Mouse (Mus musculus) CH12.LX (cell line): ENCODE data around the gene Gtpbp8. TPM values are rescaled to one million over a fixed set of nuclear protein-coding genes. Genes with fewer than 3 reads are reported as not detected.

Source experiments
- DNase-seq: peaks from one replicate; pipeline ENCODE4 v3.0.0-alpha.2; 2013; ENCODE audit errors: extremely low read depth
- H3K27ac ChIP-seq: 2 replicates; pipeline ENCODE4 v1.5.1; 2012; ENCODE audit warnings: low read depth, mild to moderate bottlenecking, control low read depth, moderate library complexity; ENCODE audit not compliant: insufficient read depth
- H3K27me3 ChIP-seq: replicated peaks from 2 replicates; pipeline ENCODE3; 2012; ENCODE audit warnings: inconsistent platforms
- H3K36me3 ChIP-seq, 2 experiments: replicated peaks in 1 of 2; 2 replicates each; pipeline versions ENCODE3 to v1.6.1; 2012; ENCODE audit warnings: inconsistent platforms in 1 of 2, low read length in 1 of 2, mild to moderate bottlenecking in 1 of 2, mixed read lengths in 1 of 2, moderate library complexity in 1 of 2; ENCODE audit not compliant: control insufficient read depth in 1 of 2, insufficient read depth in 1 of 2
- H3K4me1 ChIP-seq, 2 experiments: 2 replicates each; pipeline ENCODE4 v1.6.1; 2012; ENCODE audit warnings: inconsistent platforms in 1 of 2, moderate library complexity in 1 of 2; ENCODE audit not compliant: insufficient read depth in 2 of 2, control insufficient read depth in 1 of 2
- H3K4me2 ChIP-seq: 2 replicates; pipeline ENCODE4 v1.6.1; 2012; ENCODE audit warnings: low read depth, mild to moderate bottlenecking, control low read depth; ENCODE audit not compliant: poor library complexity, insufficient read depth, severe bottlenecking
- H3K4me3 ChIP-seq, 3 experiments: fragments of 150-350 bp in 1 of 3; sonication (generic) in 1 of 3; replicated peaks in 1 of 3; 2 replicates each; pipeline versions ENCODE3 to v1.5.1; 2011 to 2012; ENCODE audit warnings: low read depth in 2 of 3, low read length in 2 of 3, mild to moderate bottlenecking in 2 of 3, moderate library complexity in 2 of 3, control low read depth in 1 of 3, improper control_type of control experiment in 1 of 3, inconsistent platforms in 1 of 3, mixed read lengths in 1 of 3; ENCODE audit not compliant: poor library complexity in 1 of 3
- H3K79me2 ChIP-seq: replicated peaks from 2 replicates; pipeline ENCODE4 v1.6.1; 2012; ENCODE audit warnings: mild to moderate bottlenecking, moderate library complexity; ENCODE audit not compliant: control insufficient read depth, poor library complexity, insufficient read depth, severe bottlenecking; ENCODE audit errors: extremely low read depth
- H3K9ac ChIP-seq: 2 replicates; pipeline ENCODE4 v1.6.1; 2012; ENCODE audit warnings: low read depth, mild to moderate bottlenecking, control low read depth, moderate library complexity; ENCODE audit not compliant: insufficient read depth
- H3K9me3 ChIP-seq: replicated peaks from 2 replicates; pipeline ENCODE3; 2012; ENCODE audit warnings: low read length, inconsistent platforms, mixed read lengths
- CHD1 ChIP-seq: IDR thresholded peaks from 2 replicates; pipeline ENCODE4 v1.6.1; 2012; ENCODE audit warnings: low read depth, low read length, improper control_type of control experiment, inconsistent platforms
- CTCF ChIP-seq, 2 experiments: IDR thresholded peaks in 1 of 2; conservative IDR thresholded peaks in 1 of 2; 2 replicates each; pipeline ENCODE4 v1.5.1; 2011 to 2012; ENCODE audit warnings: low read depth in 2 of 2, low read length in 2 of 2, improper control_type of control experiment in 1 of 2, inconsistent platforms in 1 of 2, mild to moderate bottlenecking in 1 of 2, moderate library complexity in 1 of 2
- ELF1 ChIP-seq: IDR thresholded peaks from 2 replicates; pipeline ENCODE4 v1.6.1; 2014; ENCODE audit warnings: low read depth, mild to moderate bottlenecking, inconsistent platforms, low read length, improper control_type of control experiment
- ETS1 ChIP-seq: conservative IDR thresholded peaks from 2 replicates; pipeline ENCODE4 v1.6.1; 2012; ENCODE audit warnings: low read depth, mild to moderate bottlenecking, inconsistent platforms, low read length, improper control_type of control experiment, moderate library complexity
- GABPA ChIP-seq: IDR thresholded peaks from 2 replicates; pipeline ENCODE4 v1.6.1; 2012; ENCODE audit warnings: low read depth, low read length, improper control_type of control experiment, inconsistent platforms; ENCODE audit not compliant: insufficient replicate concordance
- MAFK ChIP-seq: IDR thresholded peaks from 2 replicates; pipeline ENCODE4 v1.6.1; 2011; ENCODE audit warnings: low read length, improper control_type of control experiment; ENCODE audit not compliant: insufficient replicate concordance
- MAZ ChIP-seq: IDR thresholded peaks from 2 replicates; pipeline ENCODE4 v1.6.1; 2012; ENCODE audit warnings: low read depth, mild to moderate bottlenecking, inconsistent platforms, low read length, improper control_type of control experiment, moderate library complexity
- MEF2A ChIP-seq: IDR thresholded peaks from 2 replicates; pipeline ENCODE4 v1.6.1; 2014; ENCODE audit warnings: low read depth, mild to moderate bottlenecking, inconsistent platforms, low read length, improper control_type of control experiment, borderline replicate concordance
- MXI1 ChIP-seq: IDR thresholded peaks from 2 replicates; pipeline ENCODE4 v1.6.1; 2011; ENCODE audit warnings: mild to moderate bottlenecking, low read depth, low read length, improper control_type of control experiment
- MYC ChIP-seq: IDR thresholded peaks from 2 replicates; pipeline ENCODE4 v1.6.1; 2011; ENCODE audit warnings: low read depth, mild to moderate bottlenecking, improper control_type of control experiment, low read length
- NRF1 ChIP-seq: IDR thresholded peaks from 2 replicates; pipeline ENCODE4 v1.6.1; 2014; ENCODE audit warnings: low read depth, mild to moderate bottlenecking, inconsistent platforms, low read length, improper control_type of control experiment, moderate library complexity
- POLR2A ChIP-seq: IDR thresholded peaks from 2 replicates; pipeline ENCODE4 v1.6.1; 2011; ENCODE audit warnings: low read depth, mild to moderate bottlenecking, improper control_type of control experiment, low read length
- RCOR1 ChIP-seq: conservative IDR thresholded peaks from 2 replicates; pipeline ENCODE4 v1.6.1; 2012; ENCODE audit warnings: low read depth, mild to moderate bottlenecking, inconsistent platforms, low read length, improper control_type of control experiment
- SIN3A ChIP-seq: IDR thresholded peaks from 2 replicates; pipeline ENCODE4 v1.6.1; 2012; ENCODE audit warnings: low read length, improper control_type of control experiment, inconsistent platforms
- SMC3 ChIP-seq: IDR thresholded peaks from 2 replicates; pipeline ENCODE4 v1.6.1; 2011; ENCODE audit warnings: low read depth, low read length, improper control_type of control experiment
- TBP ChIP-seq: conservative IDR thresholded peaks from 2 replicates; pipeline ENCODE4 v1.6.1; 2011; ENCODE audit warnings: low read depth, low read length, improper control_type of control experiment
- TCF12 ChIP-seq: IDR thresholded peaks from 2 replicates; pipeline ENCODE4 v1.6.1; 2014; ENCODE audit warnings: low read depth, mild to moderate bottlenecking, inconsistent platforms, low read length, improper control_type of control experiment
- UBTF ChIP-seq: IDR thresholded peaks from 2 replicates; pipeline ENCODE4 v1.6.1; 2012; ENCODE audit warnings: low read depth, mild to moderate bottlenecking, inconsistent platforms, low read length, improper control_type of control experiment, moderate library complexity
- USF1 ChIP-seq: IDR thresholded peaks from 2 replicates; pipeline ENCODE4 v1.6.1; 2014; ENCODE audit warnings: low read depth, mild to moderate bottlenecking, inconsistent platforms, low read length, improper control_type of control experiment
- USF2 ChIP-seq: conservative IDR thresholded peaks from 2 replicates; pipeline ENCODE4 v1.6.1; 2011; ENCODE audit warnings: low read depth, low read length, improper control_type of control experiment
- ZC3H11A ChIP-seq: IDR thresholded peaks from 2 replicates; pipeline ENCODE4 v1.6.1; 2012; ENCODE audit warnings: low read depth, mild to moderate bottlenecking, inconsistent platforms, low read length, improper control_type of control experiment
- ZKSCAN1 ChIP-seq: IDR thresholded peaks from 2 replicates; pipeline ENCODE4 v1.6.1; 2012; ENCODE audit warnings: low read depth, inconsistent platforms, low read length, improper control_type of control experiment, borderline replicate concordance
- ZNF384 ChIP-seq: IDR thresholded peaks from 2 replicates; pipeline ENCODE4 v1.6.1; 2012; ENCODE audit warnings: low read depth, low read length, improper control_type of control experiment, inconsistent platforms
- dilution Hi-C: fragments of 300-500 bp; cut with MboI; formaldehyde crosslinking; loops from 2 replicates; pipeline ENCODE4 v1.14.3; 2020; ENCODE audit warnings: low sequenced_read_pairs; ENCODE audit not compliant: extremely low pct_unique_long_range_greater_than_20kb, extremely low pct_ligation_motif_present
- in situ Hi-C: fragments of 300-500 bp; cut with MboI; formaldehyde crosslinking; loops from 3 replicates; pipeline ENCODE4 v1.14.3; 2019; ENCODE audit warnings: low sequenced_read_pairs, low pct_ligation_motif_present, low pct_unique_long_range_greater_than_20kb, mixed read lengths
- polyA plus RNA-seq: library from polyadenylated mRNA; unstranded; fragments of >175 nt; gene quantifications from 2 replicates; pipeline ENCODE4 v1.2.1, GENCODE M21; 2012; ENCODE audit warnings: low read depth; ENCODE audit not compliant: insufficient read length
- total RNA-seq, 2 experiments: library from RNA; depleted of rRNA; stranded (reverse); fragments of 300-350 nt in 1 of 2; fragments of >200 nt in 1 of 2; gene quantifications; 2 replicates each; pipeline ENCODE4 v1.2.3; 2012 to 2014

Gene Gtpbp8
- total and polyA plus RNA-seq, 3 experiments = 20.9 to 38.8 (median 24.2) TPM

- DNase-seq = no peak
- dilution Hi-C loops = no loop called here
- in situ Hi-C loops = no loop called here
- Histone ChIP-seq H3K9ac (no peak overlapping the region), H3K27ac (no peak overlapping the region), H3K4me3 (no peak overlapping the region), H3K27me3 (no peaks in the 10 kb centered on the region), H3K4me1 (peaks cover 0 to 9% of the 10 kb centered on the region in 2 experiments; a peak in 2 of 4 replicates), H3K4me2 (no peak overlapping the region), H3K79me2 (no peaks in the 10 kb centered on the region; the same call in 1 of the 2 replicates), H3K36me3 (peaks cover 68 to 93% of the 10 kb centered on the region in 2 experiments), H3K9me3 (no peaks in the 10 kb centered on the region)
- no peak for TF ChIP-seq ZKSCAN1
- no peak for TF ChIP-seq MAFK
- TF ChIP-seq GABPA = no peak
- no peak for TF ChIP-seq ZNF384
- TF ChIP-seq ELF1 = no peak
- TF ChIP-seq MAZ = no peak
- no peak for TF ChIP-seq SIN3A
- no peak for TF ChIP-seq TCF12
- no peak for TF ChIP-seq RCOR1
- TF ChIP-seq MXI1 = no peak
- TF ChIP-seq ZC3H11A = no peak
- no peak for TF ChIP-seq MYC
Observed at GRCm38 (mm10) chr16:44735676-44736075, 10.5 kb downstream of the Gtpbp8 start.

- H3K4me2 ChIP-seq = no peak overlapping the region
- in situ Hi-C loops = no loop called here
- H3K27ac ChIP-seq = no peak overlapping the region
- no peak overlapping the region for H3K9ac ChIP-seq
- peaks cover 73 to 97% of the 10 kb centered on the region in 2 experiments for H3K36me3 ChIP-seq
- H3K4me1 ChIP-seq = peaks cover 0 to 9% of the 10 kb centered on the region in 2 experiments; a peak in 2 of 4 replicates
- H3K4me3 ChIP-seq = no peak overlapping the region
- H3K27me3 ChIP-seq = no peaks in the 10 kb centered on the region
- H3K79me2 ChIP-seq = no peaks in the 10 kb centered on the region
- dilution Hi-C loops = no loop called here
- TF ChIP-seq ZNF384 (no peak), USF1 (no peak), ETS1 (no peak), USF2 (no peak), CHD1 (no peak), CTCF (conservative IDR thresholded peaks at IDR 0.05 in 1 of 2, IDR thresholded peaks at IDR 0.05 in 1 of 2; ENCODE audit: low read depth in 2 of 2, low read length in 2 of 2) (no peak), TBP (no peak), MEF2A (no peak), NRF1 (no peak), UBTF (no peak), POLR2A (no peak), SMC3 (no peak)
- no peaks in the 10 kb centered on the region for H3K9me3 ChIP-seq
- DNase-seq = peak; percentile 39
Observed at GRCm38 (mm10) chr16:44734059-44734458, 12.1 kb downstream of the Gtpbp8 start.
